Mouse (Mus musculus): ENCODE results near the gene Rgl1.

GRCm38 (mm10) chr1:152796683-152797263 is 30.6 kb upstream of the Rgl1 start:
- no peak for TF ChIP-seq GATA1 (IDR thresholded peaks at IDR 0.05; ENCODE audit: borderline replicate concordance, low read length)
- no peak for TF ChIP-seq FLI1 (IDR thresholded peaks at IDR 0.05; ENCODE audit: low read length)

Data from megakaryocyte, embryonic 14.5 days (primary cell).